Mouse (Mus musculus): ENCODE results near the gene Wdr25.

DNA sequence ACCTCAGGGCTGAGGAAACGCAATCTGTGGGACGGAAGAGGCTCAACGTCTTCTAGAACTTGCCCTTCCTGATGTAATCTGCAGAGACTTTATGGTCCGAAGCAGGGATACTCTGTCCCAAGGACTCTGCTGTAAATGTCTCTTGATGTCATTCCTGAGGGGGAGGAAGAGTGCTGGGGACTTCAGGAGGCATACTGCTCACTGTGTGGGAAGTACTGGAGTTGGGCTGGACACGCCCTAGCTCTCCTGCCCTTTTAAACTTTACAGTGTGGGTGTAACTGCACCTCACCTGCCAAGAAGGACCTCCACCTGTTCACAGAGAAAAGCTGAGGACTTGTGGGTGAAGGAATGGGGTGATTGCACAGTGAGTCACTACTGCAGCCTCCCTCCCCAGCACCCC, 12.8 kb upstream of the Wdr25 start:
- no peak for TF ChIP-seq CTCF (conservative IDR thresholded peaks at IDR 0.05 in 1 of 2, IDR thresholded peaks at IDR 0.05 in 1 of 2; ENCODE audit: low read depth in 2 of 2, low read length in 2 of 2)
- TF ChIP-seq E2F4 (IDR thresholded peaks at IDR 0.05; ENCODE audit: insufficient replicate concordance, low read depth, low read length) = no peak
- no peak for TF ChIP-seq MXI1 (IDR thresholded peaks at IDR 0.05; ENCODE audit: low read depth, low read length)
- no peak for TF ChIP-seq USF2 (conservative IDR thresholded peaks at IDR 0.05; ENCODE audit: low read depth, low read length)
- no peak for TF ChIP-seq POLR2A (IDR thresholded peaks at IDR 0.05; ENCODE audit: low read depth, low read length)
- no peak for TF ChIP-seq ZC3H11A (IDR thresholded peaks at IDR 0.05; ENCODE audit: low read depth, low read length)
- no peak for TF ChIP-seq GABPA (IDR thresholded peaks at IDR 0.05; ENCODE audit: insufficient replicate concordance, low read depth, low read length)
- no peak for TF ChIP-seq MAX (IDR thresholded peaks at IDR 0.05; ENCODE audit: low read length)
- TF ChIP-seq ZNF384 (IDR thresholded peaks at IDR 0.05; ENCODE audit: low read depth, low read length) = no peak
- TF ChIP-seq ZKSCAN1 (IDR thresholded peaks at IDR 0.05; ENCODE audit: borderline replicate concordance, low read depth, low read length) = no peak
- TF ChIP-seq RAD21 (IDR thresholded peaks at IDR 0.05; ENCODE audit: low read depth, low read length) = no peak
